Mouse (Mus musculus) C2C12 (cell line): ENCODE data around the gene Fis1.

Experiments used
- CEBPB ChIP-seq: IDR thresholded peaks from one replicate; pipeline ENCODE4 v1.6.1; 2011; ENCODE audit warnings: low read depth, mild to moderate bottlenecking, control low read depth, moderate library complexity
- CTCF ChIP-seq: IDR thresholded peaks from one replicate; pipeline ENCODE4 v1.5.1; 2011; ENCODE audit not compliant: control insufficient read depth, insufficient read depth, insufficient read length
- MAX ChIP-seq: IDR thresholded peaks from one replicate; pipeline ENCODE4 v1.6.1; 2011; ENCODE audit warnings: mild to moderate bottlenecking, control low read depth
- MYOD1 ChIP-seq: IDR thresholded peaks from one replicate; pipeline ENCODE4 v1.6.1; 2011; ENCODE audit warnings: low read depth; ENCODE audit not compliant: control insufficient read depth, insufficient read length
- MYOG ChIP-seq: IDR thresholded peaks from one replicate; pipeline ENCODE4 v1.6.1; 2011; ENCODE audit not compliant: control insufficient read depth, insufficient read length; ENCODE audit errors: extremely low read depth
- USF1 ChIP-seq: IDR thresholded peaks from one replicate; pipeline ENCODE4 v1.6.1; 2011; ENCODE audit warnings: low read depth, mild to moderate bottlenecking, control low read depth, moderate library complexity

GRCm38 (mm10) chr5:136966331-136966730 is 13.3 kb downstream of the Fis1 start, which contains the start of gene Cldn15:
- TF ChIP-seq MYOD1 (no peak), MAX (no peak), USF1 (no peak), CTCF (no peak), MYOG (no peak), CEBPB (no peak)
